Mouse (Mus musculus) cortical plate, adult 2 months (tissue): Measurements from ENCODE around the gene Nppb.

Experiments used
- CTCF ChIP-seq: fragments of 200-500 bp; IDR thresholded peaks from 2 replicates; pipeline ENCODE4 v1.5.1; 2011; ENCODE audit warnings: mild to moderate bottlenecking, control low read depth, low read length; ENCODE audit not compliant: insufficient read depth; ENCODE audit errors: extremely low read depth
- POLR2A ChIP-seq: fragments of 200-500 bp; IDR thresholded peaks from 2 replicates; pipeline ENCODE4 v1.6.1; 2011; ENCODE audit warnings: mild to moderate bottlenecking, low read length, control low read depth; ENCODE audit not compliant: insufficient read depth; ENCODE audit errors: extremely low read depth

DNA sequence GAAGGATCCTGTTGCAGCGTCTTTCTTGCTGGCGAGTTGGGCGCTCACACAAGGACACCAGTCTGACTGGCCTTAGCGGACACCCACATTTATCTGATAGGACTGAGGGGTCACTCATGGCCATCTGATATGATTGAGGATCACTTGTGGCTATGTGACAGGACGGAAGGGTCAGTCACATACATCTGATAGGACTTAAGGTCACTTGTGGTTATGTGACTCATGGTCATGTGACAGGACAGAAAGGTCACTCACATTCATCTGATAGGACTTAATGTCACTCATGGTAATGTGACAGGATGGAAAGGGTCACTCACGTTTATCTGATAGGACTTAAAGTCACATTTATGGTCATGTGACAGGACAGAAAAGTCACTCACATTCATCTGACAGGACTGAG lies 7.2 kb upstream of the Nppb start:
- TF ChIP-seq CTCF (no peak), POLR2A (no peak)
